Mouse (Mus musculus): ENCODE results near the gene Gnb1. TPM values are rescaled to one million over a fixed set of nuclear protein-coding genes. Genes with fewer than 3 reads are reported as not detected.

Gnb1 gene
- total and polyA plus RNA-seq, 3 experiments: 78.1 to 489 TPM; not detected in 1

GRCm38 (mm10) chr4:155552917-155553532 lies 61.9 kb downstream of the Gnb1 start:
- TF ChIP-seq ZNF384 (IDR thresholded peaks at IDR 0.05; ENCODE audit: low read depth, low read length) (no peak), RAD21 (IDR thresholded peaks at IDR 0.05; ENCODE audit: low read depth, low read length) (no peak)
- no peak for DNase-seq (ENCODE audit: low read depth, low spot score)
- Histone ChIP-seq H3K9me3 (replicated peaks; ENCODE audit: insufficient read depth, low read length) (no peaks in the 10 kb centered on the region), H3K4me1 (ENCODE audit: control insufficient read depth in 1 of 2, insufficient read depth in 2 of 2, low read length in 2 of 2) (0 out of 4 replicates have a peak, but pooled peaks cover 0 to 7% of the 10 kb centered on the region in 2 experiments), H3K79me2 (ENCODE audit: control insufficient read depth, insufficient read depth, low read length, poor library complexity) (no peaks in the 10 kb centered on the region), H3K27ac (ENCODE audit: control insufficient read depth, low read depth, low read length) (no peak overlapping the region), H3K9ac (ENCODE audit: control insufficient read depth, low read depth, low read length, poor library complexity, severe bottlenecking) (no peak overlapping the region), H3K4me3 (ENCODE audit: control insufficient read depth in 1 of 2, insufficient read depth in 1 of 2, low read depth in 2 of 2, low read length in 2 of 2) (no peak overlapping the region), H3K27me3 (ENCODE audit: control insufficient read depth in 1 of 2, insufficient read depth in 2 of 2, low read length in 2 of 2) (no peaks in the 10 kb centered on the region), H3K36me3 (ENCODE audit: control insufficient read depth in 1 of 2, insufficient read depth in 2 of 2, low read length in 2 of 2) (peaks cover 8 to 40% of the 10 kb centered on the region in 2 experiments)

- no peaks in the 10 kb centered on the region for H3K27me3 ChIP-seq (ENCODE audit: control insufficient read depth in 1 of 2, insufficient read depth in 2 of 2, low read length in 2 of 2)
- H3K27ac ChIP-seq (ENCODE audit: control insufficient read depth, low read depth, low read length): no peak overlapping the region
- H3K9me3 ChIP-seq (replicated peaks; ENCODE audit: insufficient read depth, low read length): no peaks in the 10 kb centered on the region
- peaks cover 0 to 10% of the 10 kb centered on the region in 2 experiments; a peak in 1 of 4 replicates for H3K4me1 ChIP-seq (ENCODE audit: control insufficient read depth in 1 of 2, insufficient read depth in 2 of 2, low read length in 2 of 2)
- H3K9ac ChIP-seq (ENCODE audit: control insufficient read depth, low read depth, low read length, poor library complexity, severe bottlenecking): no peak overlapping the region
- H3K4me3 ChIP-seq (ENCODE audit: control insufficient read depth in 1 of 2, insufficient read depth in 1 of 2, low read depth in 2 of 2, low read length in 2 of 2): no peak overlapping the region
- H3K79me2 ChIP-seq (ENCODE audit: control insufficient read depth, insufficient read depth, low read length, poor library complexity): no peaks in the 10 kb centered on the region
- peaks cover 10 to 42% of the 10 kb centered on the region in 2 experiments for H3K36me3 ChIP-seq (ENCODE audit: control insufficient read depth in 1 of 2, insufficient read depth in 2 of 2, low read length in 2 of 2)
- DNase-seq (ENCODE audit: low read depth, low spot score): no peak
- no peak for TF ChIP-seq BHLHE40 (IDR thresholded peaks at IDR 0.05; ENCODE audit: borderline replicate concordance, low read depth, low read length)
- 0 out of 2 replicates have a peak, but pooled peaks have one; percentile 30 for TF ChIP-seq TAL1 (IDR thresholded peaks at IDR 0.05; ENCODE audit: low read length)
- TF ChIP-seq MAX (IDR thresholded peaks at IDR 0.05; ENCODE audit: low read length): no peak
- TF ChIP-seq CHD1 (IDR thresholded peaks at IDR 0.05; ENCODE audit: low read depth, low read length): no peak
- no peak for TF ChIP-seq GATA1 (IDR thresholded peaks at IDR 0.05; ENCODE audit: low read depth, low read length)
These were observed 63.7 kb downstream of the Gnb1 start for GRCm38 (mm10) chr4:155554880-155555279.

DNA sequence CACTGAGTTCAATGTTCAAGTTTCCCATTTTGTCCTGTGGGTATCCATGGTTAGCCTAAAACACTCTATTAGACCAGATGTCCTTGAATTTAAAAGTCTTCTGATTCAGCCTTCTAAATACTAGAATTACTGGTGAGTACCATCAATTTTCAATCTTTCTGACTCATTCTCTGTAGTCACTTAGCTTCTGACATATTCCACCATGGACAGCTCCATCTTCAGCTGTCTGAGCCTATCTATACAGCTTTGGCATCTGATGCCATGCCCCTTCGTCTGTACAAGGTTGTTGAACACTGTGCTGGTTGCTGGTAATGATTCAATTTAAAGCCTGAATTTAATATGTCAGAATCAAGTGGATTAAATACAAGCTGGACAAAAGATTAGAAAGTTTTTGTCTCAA lies 64.3 kb downstream of the Gnb1 start:
- no peaks in the 10 kb centered on the region for H3K27me3 ChIP-seq (ENCODE audit: control insufficient read depth in 1 of 2, insufficient read depth in 2 of 2, low read length in 2 of 2)
- TF ChIP-seq MXI1 (IDR thresholded peaks at IDR 0.05; ENCODE audit: low read depth, low read length) (peak; percentile 27; the same call in 1 of the 2 replicates), RAD21 (IDR thresholded peaks at IDR 0.05; ENCODE audit: low read depth, low read length) (no peak), SIN3A (IDR thresholded peaks at IDR 0.05; ENCODE audit: low read length) (peak; percentile 75), CTCF (IDR thresholded peaks at IDR 0.05 in 2 of 3, conservative IDR thresholded peaks at IDR 0.05 in 1 of 3; ENCODE audit: control insufficient read depth in 1 of 3, insufficient read depth in 1 of 3, low read depth in 2 of 3, low read length in 3 of 3, poor library complexity in 1 of 3, severe bottlenecking in 1 of 3) (no peak)
- H3K36me3 ChIP-seq (ENCODE audit: control insufficient read depth in 1 of 2, insufficient read depth in 2 of 2, low read length in 2 of 2): peaks cover 12 to 37% of the 10 kb centered on the region in 2 experiments
- H3K9me3 ChIP-seq (replicated peaks; ENCODE audit: insufficient read depth, low read length): no peaks in the 10 kb centered on the region
- peak; percentile 36 for DNase-seq (ENCODE audit: low read depth, low spot score)
- no peak overlapping the region for H3K9ac ChIP-seq (ENCODE audit: control insufficient read depth, low read depth, low read length, poor library complexity, severe bottlenecking)
- no peak overlapping the region for H3K27ac ChIP-seq (ENCODE audit: control insufficient read depth, low read depth, low read length)
- H3K4me3 ChIP-seq (ENCODE audit: control insufficient read depth in 1 of 2, insufficient read depth in 1 of 2, low read depth in 2 of 2, low read length in 2 of 2): no peak overlapping the region
- peaks cover 0 to 10% of the 10 kb centered on the region in 2 experiments; a peak in 1 of 4 replicates for H3K4me1 ChIP-seq (ENCODE audit: control insufficient read depth in 1 of 2, insufficient read depth in 2 of 2, low read length in 2 of 2)
- no peaks in the 10 kb centered on the region for H3K79me2 ChIP-seq (ENCODE audit: control insufficient read depth, insufficient read depth, low read length, poor library complexity)

All from MEL (cell line).